Mouse (Mus musculus) layer of hippocampus, adult 8-10 months (tissue): ENCODE results near the gene Psmg3. TPM values are rescaled to one million over a fixed set of nuclear protein-coding genes. Genes with fewer than 3 reads are reported as not detected.

Source experiments
- DNase-seq, 2 experiments: peaks; one replicate each; pipeline ENCODE4 v3.0.0; 2022; ENCODE audit warnings: low spot score in 2 of 2
- total RNA-seq, 4 experiments: library from RNA; stranded (reverse); gene quantifications; 2 replicates each; pipeline ENCODE4 v1.2.4; 2022

The Psmg3 gene
- total RNA-seq, 4 experiments from 2014 or later: 17.6 to 19.2 (median 18.5) TPM

GRCm38 (mm10) chr5:139816445-139816844 lies 10.2 kb downstream of the Psmg3 start:
- DNase-seq: no peak

- DNase-seq: no peak
These were observed 10.7 kb downstream of the Psmg3 start for GRCm38 (mm10) chr5:139815964-139816363.

DNA sequence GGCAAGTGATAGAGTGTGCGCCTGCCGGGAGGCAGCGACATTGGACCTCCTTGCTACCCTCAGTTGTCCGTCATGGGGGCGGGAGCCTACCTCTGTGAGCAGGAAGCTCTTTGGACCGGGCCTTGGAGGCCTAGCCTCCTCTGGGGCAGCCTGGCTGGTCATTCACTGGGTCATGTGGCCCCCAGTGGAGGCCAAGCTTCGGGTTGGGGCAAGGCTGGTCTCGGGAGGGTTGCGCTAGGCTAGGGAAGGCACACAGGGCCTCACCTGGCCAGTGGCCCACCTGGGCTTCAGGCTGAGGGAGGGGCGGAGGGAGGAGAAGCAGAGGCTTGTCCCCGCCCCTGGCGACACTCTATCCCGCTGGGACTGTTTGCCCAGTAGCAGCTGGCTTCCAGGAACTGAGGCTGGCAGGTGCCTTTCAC lies 12.7 kb downstream of the Psmg3 start:
- no peak for DNase-seq

DNA sequence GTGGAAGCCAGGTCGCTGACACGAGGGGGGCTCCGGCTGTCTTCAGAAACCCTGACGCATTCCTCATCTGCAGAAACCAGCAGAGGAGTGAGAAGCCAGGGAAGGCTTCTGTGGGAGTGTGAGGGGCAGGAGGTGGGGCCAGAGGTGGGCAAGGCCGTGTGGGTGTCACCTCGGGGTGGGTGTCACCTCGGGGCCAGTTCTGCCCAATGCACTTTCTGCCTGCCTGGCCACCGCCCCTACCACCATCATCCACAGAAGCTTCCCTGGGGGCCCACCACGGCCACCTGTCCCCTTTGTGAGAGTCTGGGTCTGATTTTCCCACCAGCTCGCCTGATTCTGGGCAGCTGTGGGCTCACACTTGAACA lies 13.6 kb downstream of the Psmg3 start:
- DNase-seq: no peak

DNA sequence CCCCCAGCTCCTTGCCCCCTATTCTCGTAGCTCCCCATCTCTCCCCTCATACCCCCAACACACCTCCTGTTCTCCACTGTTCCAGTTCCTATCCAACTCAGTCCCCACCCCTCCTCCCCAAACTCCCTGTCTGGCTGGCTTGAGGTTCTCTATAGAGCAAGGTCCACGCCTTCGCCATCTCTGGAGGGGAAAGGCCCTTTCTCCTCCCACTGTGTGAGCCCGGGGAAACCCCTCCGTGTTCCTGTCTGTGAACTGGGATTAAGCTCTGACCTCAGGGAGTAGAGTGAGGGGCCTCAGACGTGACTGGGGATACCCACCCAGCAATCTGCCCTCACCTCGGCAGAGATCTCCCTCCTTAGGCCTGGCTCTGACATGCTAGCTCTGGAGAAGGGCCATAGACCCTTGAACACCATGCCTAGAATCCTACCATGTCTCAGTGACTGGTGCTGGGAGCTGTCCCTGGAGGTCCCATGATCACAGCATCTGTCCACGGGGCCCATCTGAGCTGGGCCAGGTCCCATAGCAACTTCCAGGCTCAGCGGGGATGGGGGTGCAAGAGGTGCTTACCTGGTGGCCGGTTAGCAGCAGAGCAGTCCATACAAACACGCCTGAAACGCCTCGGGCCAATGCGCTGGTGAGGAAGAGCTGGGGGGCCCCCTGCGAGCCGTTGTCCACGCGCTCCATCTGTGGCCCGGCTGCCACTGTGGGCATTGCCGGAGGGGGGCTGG lies 14.1 kb downstream of the Psmg3 start:
- no peak for DNase-seq

- DNase-seq: no peak
These were observed 14.8 kb downstream of the Psmg3 start for GRCm38 (mm10) chr5:139811677-139812397.

- DNase-seq: no peak
These were observed 17.3 kb downstream of the Psmg3 start for GRCm38 (mm10) chr5:139809397-139809796.

DNA sequence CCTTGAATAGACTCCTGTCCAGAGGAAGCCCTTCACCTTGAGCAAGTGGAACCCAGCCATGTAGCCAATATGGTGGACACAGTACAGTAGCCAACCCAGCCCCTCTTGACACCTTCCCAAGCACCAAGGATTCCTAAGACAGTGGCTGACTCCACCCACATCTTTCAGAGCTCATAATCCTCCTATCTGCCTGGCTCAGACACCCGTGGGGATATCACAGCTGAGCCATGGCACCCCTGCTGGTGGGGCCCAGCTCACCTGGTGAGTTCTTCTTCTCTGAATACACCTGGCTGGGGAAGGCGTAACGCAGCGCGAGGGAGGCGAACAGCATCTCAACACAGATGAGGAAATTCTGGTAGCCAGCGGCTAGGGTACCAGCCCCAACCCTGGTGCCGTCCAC lies 20.8 kb downstream of the Psmg3 start:
- no peak for DNase-seq

DNA sequence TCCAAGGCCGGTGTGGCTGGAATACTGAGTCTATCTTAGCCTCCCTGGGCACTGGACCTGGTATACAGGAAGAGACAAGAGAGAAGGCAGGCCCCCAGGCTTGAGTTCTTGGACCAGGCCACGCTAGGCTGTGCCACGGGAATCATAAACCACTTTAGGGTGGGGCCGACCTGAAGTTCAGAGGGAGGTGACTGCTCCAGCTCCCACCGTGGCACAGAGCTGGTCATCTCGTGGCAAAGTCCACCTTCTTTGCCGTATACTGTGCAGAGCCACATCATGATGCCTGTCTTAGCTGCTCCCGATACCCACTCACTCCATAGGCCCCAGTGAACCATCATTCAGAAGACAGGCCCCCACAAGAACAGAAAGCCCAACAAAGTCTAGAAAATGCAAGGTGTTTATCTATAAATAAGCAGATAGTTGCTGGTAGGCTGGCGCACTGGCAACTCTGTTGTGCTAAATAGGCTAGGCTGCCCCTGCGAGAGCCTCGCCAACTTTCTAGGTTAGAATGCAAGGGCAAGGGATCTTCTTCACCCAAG lies 22.0 kb downstream of the Psmg3 start:
- DNase-seq: no peak

DNA sequence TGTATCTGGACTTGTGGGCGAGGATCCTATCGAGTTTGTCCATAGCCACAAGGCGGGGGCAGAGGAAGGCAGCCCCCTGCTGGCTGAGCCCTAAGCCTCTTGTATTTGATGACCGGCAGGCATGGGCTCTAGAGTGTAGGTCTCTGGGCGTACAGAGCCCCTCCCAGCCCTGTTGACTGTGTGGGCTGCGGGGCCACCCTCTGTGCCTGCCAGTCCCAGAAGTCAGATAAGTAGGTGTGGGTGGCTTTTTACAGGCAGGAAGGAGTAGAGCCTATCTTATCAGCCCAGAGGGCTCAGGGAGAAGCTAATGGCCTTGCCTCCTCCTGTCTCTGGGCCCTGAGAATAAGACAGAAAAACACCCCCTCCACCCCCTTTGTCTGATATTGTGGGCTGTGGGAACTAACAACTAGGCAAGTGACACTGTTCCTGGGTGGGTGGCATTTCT lies 22.6 kb downstream of the Psmg3 start:
- DNase-seq: no peak

DNA sequence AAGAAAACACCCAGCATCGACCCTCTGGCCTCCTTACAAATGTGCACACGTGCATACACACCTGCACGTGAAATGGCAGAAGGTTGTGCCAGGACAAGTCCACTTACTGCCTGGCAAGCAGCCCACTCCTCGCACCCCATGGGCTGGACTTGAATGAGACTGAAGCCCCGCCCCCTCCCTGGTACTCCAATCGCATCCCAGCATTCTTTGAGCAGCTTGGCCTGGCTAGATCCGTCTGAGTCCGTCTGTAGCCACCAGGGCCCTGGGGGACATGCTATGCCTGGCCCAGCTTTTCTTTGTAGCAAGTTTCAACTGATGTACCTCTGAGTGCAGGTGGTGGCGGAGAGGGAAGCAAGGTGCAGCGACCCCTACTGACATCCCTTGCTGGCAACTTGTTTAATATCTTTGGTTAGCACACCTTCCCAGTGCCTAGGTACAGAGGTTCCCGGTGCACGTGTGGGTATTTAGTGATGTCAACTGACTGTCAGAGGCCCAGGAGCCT lies 23.0 kb downstream of the Psmg3 start:
- DNase-seq: no peak

GRCm38 (mm10) chr5:139803165-139803564 lies 23.5 kb downstream of the Psmg3 start:
- no peak for DNase-seq

DNA sequence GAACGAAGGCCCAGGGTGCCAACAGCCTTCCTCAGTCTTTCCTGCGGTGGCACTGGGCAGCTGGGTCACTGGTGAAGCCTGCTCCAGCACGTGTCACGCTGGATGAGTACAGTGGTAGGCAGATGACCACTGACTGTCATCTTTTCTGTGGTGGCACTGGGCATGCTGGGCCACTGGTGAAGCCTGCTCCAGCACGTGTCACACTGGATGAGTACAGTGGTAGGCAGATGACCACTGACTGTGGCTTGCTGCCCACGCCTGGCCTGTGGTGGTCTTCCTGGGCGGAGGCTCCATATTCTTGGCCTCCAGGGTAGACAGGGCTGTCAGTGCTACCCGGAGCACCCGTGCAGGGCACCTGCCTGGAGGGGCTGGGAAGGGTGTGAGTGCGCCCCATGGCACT lies 24.8 kb downstream of the Psmg3 start:
- no peak for DNase-seq

- DNase-seq: no peak
These were observed 25.5 kb downstream of the Psmg3 start for GRCm38 (mm10) chr5:139801231-139801630.

GRCm38 (mm10) chr5:139799801-139800590 lies 26.7 kb downstream of the Psmg3 start:
- DNase-seq: no peak

DNA sequence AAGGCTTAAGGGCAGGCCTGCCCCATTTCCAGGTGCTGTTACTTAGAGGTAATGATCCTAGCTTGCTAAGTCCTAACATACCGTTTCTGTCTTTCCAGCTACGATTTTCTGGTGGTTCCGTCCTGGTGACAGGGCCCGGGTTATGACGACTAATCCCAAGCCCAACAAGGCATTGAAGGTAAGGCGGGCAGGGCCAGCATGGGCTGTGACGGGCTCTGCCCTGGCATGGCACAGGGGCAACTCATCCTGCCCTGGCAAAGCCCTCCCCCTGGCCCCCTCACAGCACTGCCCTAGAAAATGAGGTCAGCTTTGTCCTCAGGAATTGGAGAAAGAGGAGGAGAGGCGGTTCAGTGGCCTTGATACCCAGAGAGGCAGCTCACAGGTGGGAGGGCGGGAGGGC lies 27.6 kb downstream of the Psmg3 start:
- no peak for DNase-seq

GRCm38 (mm10) chr5:139798168-139798900 lies 28.4 kb downstream of the Psmg3 start:
- DNase-seq: no peak

DNA sequence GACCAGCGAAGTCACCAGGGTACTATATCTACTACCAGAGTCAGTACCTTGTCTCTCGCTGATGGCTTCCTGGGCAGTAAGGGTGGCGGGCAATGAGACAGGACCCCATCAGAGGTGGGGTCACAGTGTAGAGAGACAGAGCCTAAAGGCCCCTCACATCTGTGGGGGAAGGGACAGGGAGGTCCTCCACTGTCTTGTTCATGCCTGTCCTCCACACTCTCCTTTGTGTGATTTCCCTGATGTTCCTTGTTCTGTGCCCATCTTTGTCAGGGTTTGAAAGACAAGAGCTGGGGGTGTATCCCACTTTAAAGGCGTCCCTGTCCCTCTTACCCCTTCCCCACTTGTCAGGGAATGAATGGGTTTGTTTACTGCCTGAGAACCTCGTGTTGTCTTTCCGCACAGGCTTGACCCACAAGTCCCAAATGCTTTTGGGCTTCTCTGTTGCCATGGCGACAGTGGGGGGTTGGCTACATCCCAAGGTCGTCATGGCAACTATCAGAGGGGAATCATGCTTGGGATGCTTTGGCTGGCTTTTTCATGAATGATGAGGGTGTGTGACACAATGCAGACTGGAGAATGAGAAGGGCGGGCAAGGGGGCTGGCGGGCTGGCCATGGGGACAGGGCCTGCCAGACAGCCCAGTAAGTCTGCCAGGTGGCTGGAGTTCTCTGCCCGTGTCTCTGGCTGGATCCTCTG lies 29.1 kb downstream of the Psmg3 start:
- peak; percentile 84 to 85 for DNase-seq

DNA sequence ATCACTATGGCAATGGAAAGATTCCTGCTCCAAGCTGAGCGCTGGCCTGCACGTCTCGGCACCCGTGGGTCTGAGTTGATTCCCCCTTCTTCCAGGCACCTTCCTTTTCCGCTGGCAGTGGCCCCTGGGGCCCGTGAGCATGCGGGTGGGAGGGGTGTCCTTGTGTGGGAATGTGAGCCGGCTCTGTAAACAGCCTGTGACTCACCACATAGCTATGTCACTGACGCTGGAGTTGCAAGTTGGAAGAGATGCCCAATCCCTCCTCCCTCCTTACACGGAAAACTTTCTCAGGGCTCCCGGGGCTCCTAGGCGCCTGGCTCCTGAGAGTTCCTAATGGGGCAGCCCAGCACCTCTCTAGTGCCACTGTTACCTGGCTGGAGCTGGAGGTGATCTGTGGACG lies 29.8 kb downstream of the Psmg3 start:
- peak; percentile 47 to 60 for DNase-seq

GRCm38 (mm10) chr5:139796001-139796620 lies 30.6 kb downstream of the Psmg3 start:
- no peak for DNase-seq
